Mouse (Mus musculus) hindbrain, embryonic 10.5 days (tissue): ENCODE results near the gene Zfp956. TPM values are rescaled to one million over a fixed set of nuclear protein-coding genes. Genes with fewer than 3 reads are reported as not detected.

ENCODE experiments used
- DNase-seq: peaks from one replicate; pipeline ENCODE4 v3.0.0-alpha.2; 2017; ENCODE audit warnings: low spot score
- H3K27ac ChIP-seq: fragments of 300-500 bp; sonication (generic); 2 replicates; pipeline ENCODE4 v1.5.1; 2016; ENCODE audit warnings: mild to moderate bottlenecking, moderate library complexity
- H3K27me3 ChIP-seq: fragments of 300-500 bp; sonication (generic); 2 replicates; pipeline ENCODE4 v1.6.1; 2016; ENCODE audit warnings: mild to moderate bottlenecking; ENCODE audit not compliant: poor library complexity, insufficient read depth, severe bottlenecking
- H3K36me3 ChIP-seq: fragments of 300-500 bp; sonication (generic); 2 replicates; pipeline ENCODE4 v1.6.1; 2016; ENCODE audit warnings: mild to moderate bottlenecking, moderate library complexity
- H3K4me1 ChIP-seq: fragments of 300-500 bp; sonication (generic); replicated peaks from 2 replicates; pipeline ENCODE4 v1.6.1; 2016; ENCODE audit warnings: mild to moderate bottlenecking
- H3K4me3 ChIP-seq: fragments of 300-500 bp; sonication (generic); 2 replicates; pipeline ENCODE4 v1.5.1; 2016; ENCODE audit warnings: mild to moderate bottlenecking, moderate library complexity
- H3K9me3 ChIP-seq: fragments of 300-500 bp; sonication (generic); 2 replicates; pipeline ENCODE4 v1.6.1; 2016; ENCODE audit warnings: mild to moderate bottlenecking, moderate library complexity
- WGBS: fragments of 180-500 bp; shearing (Covaris S2); methylation state at CpG from one replicate; pipeline ENCODE4 v1.1.7; 2016; 5-methylcytosine and 5-hydroxymethylcytosine counted together
- polyA plus RNA-seq: library from polyadenylated mRNA; unstranded; fragments of >200 nt; fragmentation: Nextera tagmentation; extraction: Ambion mirVana; gene quantifications from 2 replicates; pipeline ENCODE4 v1.2.1, GENCODE M21; 2016

The Zfp956 gene
- 7.5 and 8.5 TPM in 2 replicates for polyA plus RNA-seq

- peak within 1 kb of the TSS; percentile 82 for H3K27ac ChIP-seq
- H3K4me3 ChIP-seq, result peak within 1 kb of the TSS; percentile 65
- under 1% methylated on average over 31 of the region's 31 CpGs for WGBS
Measured at GRCm38 (mm10) chr6:47953191-47953726, at the start of gene Zfp956. Zfp956 (plus strand) TSS chr6:47953390.

GRCm38 (mm10) chr6:47903587-47903986 is 49.6 kb upstream of the Zfp956 start:
- no peak for DNase-seq
- H3K9me3 ChIP-seq, result no peaks in the 10 kb centered on the region
- H3K4me1 ChIP-seq, result peaks cover 8% of the 10 kb centered on the region
- H3K27ac ChIP-seq, result no peak overlapping the region
- H3K36me3 ChIP-seq, result peaks cover 100% of the 10 kb centered on the region
- H3K4me3 ChIP-seq, result no peak overlapping the region
- H3K27me3 ChIP-seq, result peaks cover 36% of the 10 kb centered on the region
- WGBS, result 83% methylated on average over 4 of the region's 4 CpGs

More at GRCm38 (mm10) chr6:47953191-47953726, at the start of gene Zfp956:
- peak; percentile 95 for DNase-seq
- H3K27me3 ChIP-seq, result peaks cover 8% of the 10 kb centered on the region; the same call in 1 of the 2 replicates
- H3K4me1 ChIP-seq, result peaks cover 15% of the 10 kb centered on the region
- no peaks in the 10 kb centered on the region for H3K9me3 ChIP-seq
- peaks cover 25% of the 10 kb centered on the region for H3K36me3 ChIP-seq

GRCm38 (mm10) chr6:47904361-47904760 is 48.8 kb upstream of the Zfp956 start:
- Histone ChIP-seq H3K4me1 (peaks cover 8% of the 10 kb centered on the region), H3K4me3 (peak overlapping the region; percentile 12; the same call in 1 of the 2 replicates), H3K36me3 (peaks cover 95% of the 10 kb centered on the region), H3K9me3 (no peaks in the 10 kb centered on the region), H3K27me3 (peaks cover 36% of the 10 kb centered on the region), H3K27ac (no peak overlapping the region)
- no peak for DNase-seq
- WGBS, result 27% methylated on average over 19 of the region's 19 CpGs

GRCm38 (mm10) chr6:47904917-47905695 is 48.1 kb upstream of the Zfp956 start:
- H3K36me3 ChIP-seq, result peaks cover 87% of the 10 kb centered on the region
- no peaks in the 10 kb centered on the region for H3K9me3 ChIP-seq
- H3K4me3 ChIP-seq, result 0 out of 2 replicates have a peak overlapping the region, but pooled peaks have one; percentile 12
- peaks cover 8% of the 10 kb centered on the region for H3K4me1 ChIP-seq
- DNase-seq, result no peak
- H3K27me3 ChIP-seq, result peaks cover 36% of the 10 kb centered on the region
- WGBS, result 49% methylated on average over 44 of the region's 44 CpGs
- H3K27ac ChIP-seq, result no peak overlapping the region

GRCm38 (mm10) chr6:47906326-47906725 is 46.9 kb upstream of the Zfp956 start:
- H3K9me3 ChIP-seq, result no peaks in the 10 kb centered on the region
- H3K36me3 ChIP-seq, result peaks cover 75% of the 10 kb centered on the region
- DNase-seq, result no peak
- H3K4me1 ChIP-seq, result peaks cover 8% of the 10 kb centered on the region
- H3K27ac ChIP-seq, result no peak overlapping the region
- peaks cover 36% of the 10 kb centered on the region for H3K27me3 ChIP-seq
- no peak overlapping the region for H3K4me3 ChIP-seq
- WGBS, result 89% methylated on average over 5 of the region's 5 CpGs

GRCm38 (mm10) chr6:47909007-47909406 is 44.2 kb upstream of the Zfp956 start:
- DNase-seq, result no peak
- Histone ChIP-seq H3K36me3 (peaks cover 48% of the 10 kb centered on the region), H3K27me3 (peaks cover 16% of the 10 kb centered on the region), H3K4me3 (no peak overlapping the region), H3K9me3 (no peaks in the 10 kb centered on the region), H3K27ac (no peak overlapping the region), H3K4me1 (peaks cover 8% of the 10 kb centered on the region)
- 91% methylated on average over 1 of the region's 1 CpGs for WGBS

GRCm38 (mm10) chr6:47911650-47912049 is 41.5 kb upstream of the Zfp956 start:
- DNase-seq, result no peak
- Histone ChIP-seq H3K9me3 (no peaks in the 10 kb centered on the region), H3K4me3 (no peak overlapping the region), H3K27me3 (no peaks in the 10 kb centered on the region), H3K4me1 (no peaks in the 10 kb centered on the region), H3K36me3 (peaks cover 22% of the 10 kb centered on the region), H3K27ac (no peak overlapping the region)
- 65% methylated on average over 1 of the region's 1 CpGs for WGBS

- Histone ChIP-seq H3K36me3 (peaks cover 8% of the 10 kb centered on the region), H3K9me3 (no peaks in the 10 kb centered on the region), H3K4me1 (no peaks in the 10 kb centered on the region), H3K27ac (no peak overlapping the region), H3K4me3 (no peak overlapping the region), H3K27me3 (no peaks in the 10 kb centered on the region)
- DNase-seq, result no peak
- 68% methylated on average over 3 of the region's 3 CpGs for WGBS
Measured at GRCm38 (mm10) chr6:47912991-47913390, 40.2 kb upstream of the Zfp956 start.

GRCm38 (mm10) chr6:47917051-47917450 is 36.1 kb upstream of the Zfp956 start:
- 81% methylated on average over 5 of the region's 5 CpGs for WGBS

GRCm38 (mm10) chr6:47918768-47919274 is 34.4 kb upstream of the Zfp956 start:
- no peak overlapping the region for H3K4me3 ChIP-seq
- WGBS, result 82% methylated on average over 3 of the region's 3 CpGs
- no peaks in the 10 kb centered on the region for H3K9me3 ChIP-seq
- H3K4me1 ChIP-seq, result peaks cover 11% of the 10 kb centered on the region
- H3K27ac ChIP-seq, result no peak overlapping the region
- H3K27me3 ChIP-seq, result no peaks in the 10 kb centered on the region
- DNase-seq, result no peak
- 0 out of 2 replicates have a peak, but pooled peaks cover 2% of the 10 kb centered on the region for H3K36me3 ChIP-seq

More at GRCm38 (mm10) chr6:47917051-47917450, 36.1 kb upstream of the Zfp956 start:
- H3K9me3 ChIP-seq, result no peaks in the 10 kb centered on the region
- no peaks in the 10 kb centered on the region for H3K36me3 ChIP-seq
- no peak for DNase-seq
- peaks cover 9% of the 10 kb centered on the region for H3K4me1 ChIP-seq
- H3K4me3 ChIP-seq, result no peak overlapping the region
- H3K27me3 ChIP-seq, result no peaks in the 10 kb centered on the region
- H3K27ac ChIP-seq, result no peak overlapping the region

GRCm38 (mm10) chr6:47919646-47920446 is 33.3 kb upstream of the Zfp956 start:
- no peak for DNase-seq
- H3K27ac ChIP-seq, result peak overlapping the region; percentile 97
- WGBS, result 30% methylated on average over 11 of the region's 11 CpGs

More at GRCm38 (mm10) chr6:47919646-47920446, 33.3 kb upstream of the Zfp956 start:
- no peaks in the 10 kb centered on the region for H3K27me3 ChIP-seq
- H3K4me1 ChIP-seq, result peaks cover 11% of the 10 kb centered on the region
- H3K9me3 ChIP-seq, result no peaks in the 10 kb centered on the region
- peak overlapping the region; percentile 85 for H3K4me3 ChIP-seq
- 0 out of 2 replicates have a peak, but pooled peaks cover 2% of the 10 kb centered on the region for H3K36me3 ChIP-seq
